Mouse (Mus musculus) granulocyte monocyte progenitor cell, adult 5-6 weeks (primary cell): ENCODE measurements around the gene Tmem229b. TPM values are rescaled to one million over a fixed set of nuclear protein-coding genes. Genes with fewer than 3 reads are reported as not detected.
"Not testable (repeated sequence)": the region's sequence is repeated elsewhere in the genome, so short reads cannot be mapped to it uniquely, and the experiment has no call there.

Experiments
- ATAC-seq: replicated peaks from 2 replicates; pipeline ENCODE4 v1.8.0; 2016; ENCODE audit warnings: mild to moderate bottlenecking, moderate TSS enrichment, inconsistent platforms; ENCODE audit not compliant: poor library complexity, severe bottlenecking
- total RNA-seq, 2 experiments: library from RNA; stranded (forward) in 1 of 2; stranded (reverse) in 1 of 2; fragments of 200-712, 200-1000 nt in 1 of 2; fragments of >200 nt in 1 of 2; fragmentation: Nextera tagmentation in 1 of 2; gene quantifications; 2 replicates each; pipeline ENCODE4 v1.2.3; 2014 to 2017

The Tmem229b gene
- total RNA-seq, 2 experiments from 2014 or later: 100 to 104 TPM

GRCm38 (mm10) chr12:78964496-78964895, 42.9 kb downstream of the Tmem229b start:
- not testable (repeated sequence) for ATAC-seq

DNA sequence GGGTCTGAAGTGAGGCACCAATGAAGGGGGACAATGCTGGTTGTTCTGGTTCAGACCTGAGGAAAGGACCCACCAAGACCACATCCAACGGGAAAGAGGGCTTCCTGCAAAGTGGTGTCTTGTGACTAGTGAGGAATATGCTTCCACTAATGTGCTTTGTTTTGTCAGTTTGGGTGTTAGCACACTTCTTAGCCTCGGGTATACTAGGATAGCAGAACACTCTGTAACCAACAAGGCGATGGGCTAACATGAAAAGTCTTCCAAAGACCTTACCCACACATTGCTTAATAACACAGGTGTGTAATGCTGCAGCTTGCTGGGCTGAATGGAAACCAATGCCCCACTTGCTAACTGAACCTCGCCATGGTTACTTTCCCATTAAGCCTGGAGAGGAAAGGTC, 51.0 kb downstream of the Tmem229b start:
- no peak for ATAC-seq

DNA sequence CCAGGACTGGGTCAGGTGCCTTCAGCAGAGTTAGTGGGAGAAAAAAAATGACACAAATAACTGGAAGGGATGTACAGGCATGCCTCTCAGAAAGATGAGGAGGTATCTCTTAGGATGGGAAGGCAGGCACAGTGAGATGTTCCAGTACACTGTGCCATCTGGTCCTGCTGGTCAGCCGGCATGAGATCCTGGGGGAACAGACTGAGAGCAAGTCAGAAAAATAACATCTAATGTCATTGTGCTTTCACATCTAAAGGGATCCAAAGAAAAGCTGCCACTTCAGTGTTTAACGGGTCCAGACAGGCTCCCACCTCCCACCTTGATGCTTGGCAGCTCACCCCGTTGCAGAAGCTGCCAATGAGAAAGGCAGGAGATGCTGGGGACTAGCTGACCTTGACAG, 54.9 kb downstream of the Tmem229b start:
- no peak for ATAC-seq

DNA sequence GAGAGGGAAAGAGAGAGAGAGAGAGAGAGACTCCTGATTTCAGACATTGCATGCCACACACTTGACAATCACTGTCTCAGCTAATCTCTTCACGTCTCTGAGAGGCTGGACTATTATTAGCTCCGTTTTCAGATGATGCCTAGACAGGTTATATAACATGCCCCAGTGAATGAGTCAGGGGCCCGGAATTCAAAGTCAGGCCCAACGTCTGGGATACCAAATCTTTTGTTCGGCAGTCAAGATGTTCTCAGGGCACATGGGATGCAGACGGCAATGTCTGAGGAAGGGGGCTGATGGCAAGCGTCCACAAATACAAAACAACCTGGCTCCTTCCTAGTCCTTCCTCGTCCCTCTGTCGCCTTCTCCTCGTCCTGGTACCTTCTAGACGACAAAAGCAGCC, 55.4 kb downstream of the Tmem229b start:
- ATAC-seq: no peak

- no peak for ATAC-seq
Measured at GRCm38 (mm10) chr12:78947661-78948060, 59.8 kb downstream of the Tmem229b start.

- peak; percentile 71 for ATAC-seq
Measured at GRCm38 (mm10) chr12:78947161-78947560, 60.3 kb downstream of the Tmem229b start.

DNA sequence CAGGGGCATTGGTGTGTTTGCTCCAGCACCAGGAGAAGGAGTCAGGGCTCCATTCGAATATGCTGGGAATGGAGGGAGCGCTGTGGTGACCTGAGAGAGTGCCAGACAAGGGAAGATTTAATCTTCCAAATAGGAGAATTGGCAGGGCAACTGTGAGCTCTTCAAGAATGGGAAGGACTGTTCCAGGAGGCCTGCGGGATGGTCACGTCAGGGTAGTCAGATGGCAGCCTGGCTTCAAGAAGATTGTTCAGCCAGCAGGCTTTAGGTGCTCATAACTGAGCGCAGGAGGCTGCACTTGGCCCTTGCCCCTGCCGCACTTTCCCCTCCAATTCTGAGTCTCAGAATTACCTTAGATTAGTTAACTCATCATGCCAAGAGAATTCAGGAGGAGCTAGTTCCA, 64.5 kb downstream of the Tmem229b start:
- no peak for ATAC-seq

- ATAC-seq: no peak; the same call in 1 of the 2 replicates
Measured at GRCm38 (mm10) chr12:78940081-78940480, 67.3 kb downstream of the Tmem229b start.

DNA sequence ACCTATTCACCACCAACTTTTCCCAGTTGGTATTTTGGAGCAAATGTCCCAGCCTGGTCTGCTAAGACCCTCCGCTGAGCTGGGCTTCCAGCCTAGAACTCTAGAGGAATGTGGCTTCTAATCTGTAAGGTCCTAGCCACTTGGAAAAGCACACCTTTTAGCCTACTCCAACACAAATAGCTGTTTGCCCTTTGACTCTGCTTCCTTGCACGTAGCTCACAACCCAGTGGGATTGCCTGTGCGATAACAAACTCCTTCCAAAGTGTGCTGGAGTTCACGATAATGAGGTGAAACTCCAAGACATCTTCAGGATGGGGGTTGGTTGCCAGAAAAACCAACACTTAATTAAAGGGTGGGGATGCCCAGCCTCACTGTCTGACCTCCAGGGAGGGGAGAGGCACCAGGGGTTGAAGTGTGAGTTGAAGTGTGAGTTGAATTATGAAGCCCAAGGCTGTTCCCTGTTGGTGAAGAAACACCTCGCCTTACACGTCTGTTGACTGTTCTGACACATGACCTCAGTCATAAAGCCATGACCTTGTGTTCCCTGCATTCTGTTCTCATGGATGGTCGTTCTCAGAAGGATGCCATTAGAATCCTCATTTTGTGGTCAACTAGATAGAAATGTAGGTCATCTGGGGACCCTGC, 67.9 kb downstream of the Tmem229b start:
- ATAC-seq: no peak

- ATAC-seq: no peak
Measured at GRCm38 (mm10) chr12:78936494-78936893, 70.9 kb downstream of the Tmem229b start.

GRCm38 (mm10) chr12:78929900-78930299, 77.5 kb downstream of the Tmem229b start:
- no peak for ATAC-seq

- no peak for ATAC-seq
Measured at GRCm38 (mm10) chr12:78927287-78927686, 80.1 kb downstream of the Tmem229b start.

- ATAC-seq: peak; percentile 78
Measured at GRCm38 (mm10) chr12:78923539-78924189, 83.8 kb downstream of the Tmem229b start.

DNA sequence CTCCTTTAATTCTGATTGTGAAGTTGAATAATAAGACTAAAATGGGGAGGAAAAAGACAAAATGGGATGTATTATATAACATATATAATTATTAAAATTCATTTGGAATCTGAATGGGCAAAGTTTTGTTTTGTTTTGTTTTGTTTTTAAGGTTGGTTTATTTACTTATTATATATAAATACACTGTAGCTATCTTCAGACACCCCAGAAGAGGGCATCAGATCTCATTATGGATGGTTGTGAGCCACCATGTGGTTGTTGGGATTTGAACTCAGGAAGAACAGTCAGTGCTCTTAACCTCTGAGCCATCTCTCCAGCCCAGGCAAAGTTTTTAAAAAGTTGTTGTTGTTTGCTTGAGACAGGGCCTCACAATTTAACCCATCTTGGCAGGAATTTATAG, 84.5 kb downstream of the Tmem229b start:
- not testable (repeated sequence) for ATAC-seq

DNA sequence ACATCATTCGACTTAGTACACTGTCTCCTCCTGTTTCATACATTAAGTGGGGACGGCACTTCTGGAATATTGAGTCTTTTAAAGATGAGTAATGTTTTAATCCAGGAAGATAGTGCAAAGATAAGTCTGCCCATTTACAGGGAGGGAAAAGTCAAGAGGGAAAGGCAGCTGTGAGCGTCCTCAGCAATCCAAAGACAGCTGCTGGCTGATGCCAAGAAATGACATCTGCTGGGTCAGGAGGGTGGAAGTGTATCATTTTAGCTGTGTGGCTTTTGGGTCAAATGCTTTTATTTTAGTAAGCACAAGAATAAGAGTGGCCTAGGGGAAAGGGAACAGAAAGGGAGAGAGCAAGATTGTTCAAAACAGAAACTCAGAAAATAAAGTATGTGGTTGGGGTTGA, 85.4 kb downstream of the Tmem229b start:
- ATAC-seq: 0 out of 2 replicates have a peak, but pooled peaks have one; percentile 4

GRCm38 (mm10) chr12:78921421-78921820, 86.0 kb downstream of the Tmem229b start:
- no peak for ATAC-seq

DNA sequence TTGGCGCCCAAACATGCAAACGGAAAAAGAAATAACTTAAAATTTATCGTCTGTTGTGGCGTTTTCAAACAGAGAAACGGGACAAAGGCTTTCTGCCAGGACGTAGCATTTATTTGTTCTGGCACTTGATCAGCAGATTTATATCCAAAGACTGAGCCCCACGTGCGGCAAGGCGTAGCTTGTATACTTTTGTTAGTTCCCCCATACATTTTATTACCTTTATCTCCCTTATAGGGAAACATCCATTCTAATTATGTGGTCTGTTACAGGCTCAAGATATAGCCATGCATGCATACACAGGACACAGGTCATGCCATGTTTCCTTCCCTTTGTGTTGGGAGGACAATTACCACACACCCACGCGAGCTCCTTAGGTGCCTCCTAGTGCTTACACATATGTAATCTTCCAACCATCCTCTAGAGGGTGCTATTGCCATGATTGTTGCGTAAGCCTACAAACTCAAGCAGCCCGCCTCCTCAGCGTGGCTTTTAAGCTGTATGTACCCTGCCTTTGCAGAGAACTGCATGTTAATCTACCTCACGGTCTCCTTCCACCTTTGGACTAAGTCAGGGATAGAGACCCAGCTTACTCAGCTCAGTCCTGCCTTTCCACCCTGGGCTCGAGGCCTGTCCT, 88.2 kb downstream of the Tmem229b start:
- ATAC-seq: peak; percentile 82

DNA sequence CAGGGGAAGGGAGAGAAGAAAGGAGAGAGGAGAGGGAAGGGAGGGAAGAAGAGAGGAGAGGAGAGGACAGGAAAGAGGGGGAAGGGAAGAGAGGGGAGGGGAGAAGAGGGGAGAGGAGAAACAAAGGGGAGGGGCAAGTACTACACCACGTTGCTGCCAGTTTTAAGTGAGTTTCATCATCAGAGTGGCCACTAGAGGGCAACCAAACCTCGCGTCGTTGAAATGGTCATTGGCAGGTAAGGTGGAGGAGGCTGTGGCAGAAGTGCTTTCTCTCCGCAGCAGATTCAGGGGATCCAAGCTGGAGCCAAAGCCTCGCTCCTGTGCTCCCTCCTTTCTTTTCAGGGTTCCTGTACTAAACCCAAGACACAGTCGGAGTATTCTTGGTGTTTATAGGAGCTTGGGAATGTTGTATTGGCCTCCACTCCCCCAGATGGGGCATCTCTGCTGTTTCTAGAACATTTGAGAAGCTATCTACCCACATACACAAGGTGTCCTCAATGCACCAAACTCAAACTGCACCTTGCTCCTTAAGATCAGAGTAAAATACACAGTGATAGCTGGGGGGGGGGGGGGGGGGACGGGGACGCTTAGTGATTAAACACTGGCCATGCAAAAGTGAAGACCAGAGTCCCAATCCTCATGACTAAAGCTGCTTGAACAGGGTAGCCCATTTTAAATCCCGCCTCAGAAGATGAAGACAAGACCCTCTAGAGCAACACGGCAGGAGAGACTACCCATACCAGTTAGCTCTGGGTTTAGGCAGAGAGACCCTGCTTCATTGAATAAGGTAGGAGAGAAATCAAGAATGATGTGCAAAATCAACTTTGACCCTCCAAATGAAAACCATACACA, 89.0 kb downstream of the Tmem229b start:
- peak; percentile 75 for ATAC-seq

DNA sequence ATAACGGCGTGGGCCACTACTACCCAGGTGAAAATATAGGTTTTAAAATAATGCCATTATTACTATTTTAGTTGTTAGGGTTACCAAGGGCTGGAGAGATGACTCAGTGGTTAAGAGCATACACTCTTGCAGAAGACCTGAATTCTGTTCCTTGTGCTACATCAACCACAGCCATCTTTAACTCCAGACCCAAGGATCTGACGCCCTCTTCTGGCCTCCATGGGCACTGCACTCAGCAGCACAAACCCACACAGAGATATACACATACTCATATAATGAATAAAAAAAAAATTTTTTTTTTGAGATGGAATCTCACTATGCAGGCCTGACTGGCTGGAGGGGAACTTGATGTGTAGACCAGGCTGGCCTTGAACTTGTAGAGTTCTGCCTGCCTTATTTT, 91.1 kb downstream of the Tmem229b start:
- ATAC-seq: no peak

DNA sequence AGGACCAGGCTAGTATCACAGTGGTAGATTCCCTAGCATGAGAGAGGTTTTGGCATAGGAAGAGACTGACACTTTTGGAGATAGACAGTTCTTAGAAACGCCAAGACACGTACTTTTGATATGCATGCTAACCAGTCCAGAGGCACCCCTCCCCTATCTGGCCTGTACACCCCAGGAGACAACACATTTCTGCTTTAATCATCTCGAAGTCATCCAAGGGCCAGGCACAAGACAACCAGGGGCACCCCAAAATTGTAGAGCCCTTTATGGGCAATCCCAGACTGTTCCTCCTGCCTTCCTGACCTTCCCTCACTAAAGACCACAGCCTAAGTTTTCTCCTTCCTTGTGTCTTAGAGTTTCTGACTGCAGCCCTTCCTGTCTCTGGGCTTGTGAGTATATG, 91.9 kb downstream of the Tmem229b start:
- no peak for ATAC-seq

GRCm38 (mm10) chr12:78914458-78914857, 93.0 kb downstream of the Tmem229b start:
- no peak for ATAC-seq
